Mouse (Mus musculus): ENCODE measurements at regions not wholly inside any gene's neighbourhood (a gene's known extent, or its start where the extent isn't known, plus 50 kb on each side); places are given as distances from the start of the nearest gene placed in this dataset.
A peak's percentile ranks its signal among the peaks of the same experiment; 100 is the strongest.

DNA sequence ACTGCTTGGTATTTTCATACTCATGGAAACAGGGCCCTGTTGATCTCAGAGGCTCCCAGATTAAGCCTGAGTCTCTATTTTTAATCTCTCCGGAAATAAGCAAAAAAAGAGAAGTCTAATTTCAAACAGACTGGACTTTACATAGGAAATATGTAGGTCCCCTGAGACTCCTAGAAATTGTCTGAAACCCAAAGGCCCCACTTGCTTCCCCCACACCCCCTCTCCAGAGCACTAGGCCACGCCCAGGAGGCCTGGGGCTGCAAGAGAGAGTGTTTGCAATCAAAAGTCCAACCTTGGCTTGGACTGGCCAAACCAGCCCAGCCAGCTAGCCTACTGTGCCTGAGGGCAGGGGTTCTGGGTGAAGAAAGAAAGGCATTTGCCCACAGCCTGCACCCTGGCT lies 111.0 kb downstream of the Zfp36l1 start:
- no peak overlapping the region for H3K27ac ChIP-seq (replicated peaks; ENCODE audit: low read depth, low read length)
- no peak overlapping the region for H3K4me3 ChIP-seq (ENCODE audit: low read depth, low read length)
- H3K9me3 ChIP-seq (ENCODE audit: control insufficient read depth, low read length), result no peaks in the 10 kb centered on the region
- H3K36me3 ChIP-seq (ENCODE audit: control insufficient read depth, insufficient read depth, low read length), result no peaks in the 10 kb centered on the region
- ATAC-seq (ENCODE audit: insufficient number of reproducible peaks, low FRiP score, low TSS enrichment, low read depth) (no peak), DNase-seq (ENCODE audit: low spot score) (peak; percentile 53)
- H3K9ac ChIP-seq (ENCODE audit: low read length), result no peak overlapping the region
- 65% methylated on average over 2 of the region's 2 CpGs for WGBS
- H3K4me2 ChIP-seq (ENCODE audit: low read depth, severe bottlenecking), result no peak overlapping the region
- peaks cover 4% of the 10 kb centered on the region; the same call in 1 of the 2 replicates for H3K4me1 ChIP-seq (ENCODE audit: control insufficient read depth, insufficient read depth, low read length)
- H3K27me3 ChIP-seq (ENCODE audit: control insufficient read depth, insufficient read depth, low read length), result no peaks in the 10 kb centered on the region

DNA sequence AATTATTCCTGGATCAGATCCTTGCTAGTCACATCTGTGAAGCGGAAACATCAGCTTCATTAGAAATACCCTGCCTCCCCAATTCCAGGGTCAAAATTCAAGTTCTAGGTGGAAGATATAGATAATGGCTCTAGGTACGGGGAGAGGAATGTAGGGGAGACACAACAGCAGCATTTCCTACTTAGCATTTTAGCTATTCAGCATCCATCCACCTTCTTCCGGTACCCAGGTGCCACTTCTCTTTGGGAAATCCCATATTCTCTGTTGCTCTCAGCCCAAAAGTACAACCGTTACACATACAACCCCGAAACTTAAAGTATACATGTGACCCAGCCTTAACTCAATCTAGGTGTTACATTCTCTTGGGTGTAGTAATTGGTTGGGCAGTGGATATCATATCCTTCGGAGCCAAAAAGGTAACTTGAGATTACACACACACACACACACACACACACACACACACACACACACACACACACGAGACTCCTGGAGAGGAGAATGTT lies 112.9 kb downstream of the Zfp36l1 start:
- Histone ChIP-seq H3K4me2 (ENCODE audit: low read depth, severe bottlenecking) (no peak overlapping the region), H3K36me3 (ENCODE audit: control insufficient read depth, insufficient read depth, low read length) (no peaks in the 10 kb centered on the region), H3K4me1 (ENCODE audit: control insufficient read depth, insufficient read depth, low read length) (peaks cover 4% of the 10 kb centered on the region; the same call in 1 of the 2 replicates), H3K4me3 (ENCODE audit: low read depth, low read length) (no peak overlapping the region), H3K27me3 (ENCODE audit: control insufficient read depth, insufficient read depth, low read length) (no peaks in the 10 kb centered on the region), H3K27ac (replicated peaks; ENCODE audit: low read depth, low read length) (no peak overlapping the region), H3K9me3 (ENCODE audit: control insufficient read depth, low read length) (no peaks in the 10 kb centered on the region), H3K9ac (ENCODE audit: low read length) (no peak overlapping the region)
- ATAC-seq (ENCODE audit: insufficient number of reproducible peaks, low FRiP score, low TSS enrichment, low read depth), result no peak
- 88% methylated on average over 7 of the region's 7 CpGs for WGBS
- DNase-seq (ENCODE audit: low spot score), result no peak

DNA sequence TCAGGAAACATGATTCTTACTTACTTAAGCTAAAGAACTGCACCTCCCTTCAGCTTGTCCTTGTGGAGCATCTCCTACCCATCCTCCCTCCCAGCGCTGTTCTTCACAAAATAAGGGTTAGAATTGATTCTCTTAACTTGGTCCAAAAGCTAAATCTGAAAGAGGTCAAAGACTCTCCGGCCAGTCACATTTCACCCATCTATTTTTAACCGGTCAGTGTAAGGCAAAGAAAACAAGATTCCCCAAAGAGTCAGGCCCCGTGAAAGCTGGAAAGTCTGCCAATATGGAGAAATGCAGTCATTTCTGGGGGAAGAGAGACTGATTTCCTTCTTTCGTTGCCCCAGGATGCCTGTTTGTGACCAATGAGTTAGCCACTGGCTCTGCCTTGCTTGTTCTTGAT lies 114.0 kb downstream of the Zfp36l1 start:
- no peak overlapping the region for H3K9ac ChIP-seq (ENCODE audit: low read length)
- H3K27me3 ChIP-seq (ENCODE audit: control insufficient read depth, insufficient read depth, low read length), result no peaks in the 10 kb centered on the region
- WGBS, result 88% methylated on average over 5 of the region's 5 CpGs
- peaks cover 11% of the 10 kb centered on the region for H3K4me1 ChIP-seq (ENCODE audit: control insufficient read depth, insufficient read depth, low read length)
- H3K9me3 ChIP-seq (ENCODE audit: control insufficient read depth, low read length), result no peaks in the 10 kb centered on the region
- ATAC-seq (ENCODE audit: insufficient number of reproducible peaks, low FRiP score, low TSS enrichment, low read depth) (no peak), DNase-seq (ENCODE audit: low spot score) (no peak)
- no peaks in the 10 kb centered on the region for H3K36me3 ChIP-seq (ENCODE audit: control insufficient read depth, insufficient read depth, low read length)
- no peak overlapping the region for H3K4me3 ChIP-seq (ENCODE audit: low read depth, low read length)
- H3K27ac ChIP-seq (replicated peaks; ENCODE audit: low read depth, low read length), result no peak overlapping the region
- no peak overlapping the region for H3K4me2 ChIP-seq (ENCODE audit: low read depth, severe bottlenecking)

DNA sequence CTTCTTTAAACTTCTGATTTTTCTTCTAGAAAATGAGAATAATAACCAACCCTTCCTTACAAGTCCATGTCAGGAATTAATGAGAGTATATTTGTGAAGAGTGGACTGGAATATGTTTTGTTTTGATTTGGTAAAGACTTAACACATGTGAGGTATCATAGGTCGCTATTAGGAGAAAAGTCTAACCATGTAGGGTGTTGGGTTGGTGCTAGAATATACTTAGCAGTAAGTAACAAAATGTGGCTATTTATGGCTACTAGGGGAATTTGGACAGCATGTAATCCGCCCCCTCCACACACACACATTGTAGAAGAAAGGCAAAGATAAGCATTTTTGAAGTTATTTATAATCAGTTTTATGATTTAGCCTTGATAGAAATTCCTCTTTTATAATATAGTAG lies 114.5 kb downstream of the Zfp36l1 start:
- Histone ChIP-seq H3K9ac (ENCODE audit: low read length) (no peak overlapping the region), H3K4me3 (ENCODE audit: low read depth, low read length) (no peak overlapping the region), H3K4me2 (ENCODE audit: low read depth, severe bottlenecking) (no peak overlapping the region), H3K27me3 (ENCODE audit: control insufficient read depth, insufficient read depth, low read length) (no peaks in the 10 kb centered on the region), H3K4me1 (ENCODE audit: control insufficient read depth, insufficient read depth, low read length) (peaks cover 16% of the 10 kb centered on the region), H3K36me3 (ENCODE audit: control insufficient read depth, insufficient read depth, low read length) (no peaks in the 10 kb centered on the region), H3K9me3 (ENCODE audit: control insufficient read depth, low read length) (no peaks in the 10 kb centered on the region), H3K27ac (replicated peaks; ENCODE audit: low read depth, low read length) (no peak overlapping the region)
- DNase-seq (ENCODE audit: low spot score) (no peak), ATAC-seq (ENCODE audit: insufficient number of reproducible peaks, low FRiP score, low TSS enrichment, low read depth) (no peak)
- 91% methylated on average over 2 of the region's 2 CpGs for WGBS

DNA sequence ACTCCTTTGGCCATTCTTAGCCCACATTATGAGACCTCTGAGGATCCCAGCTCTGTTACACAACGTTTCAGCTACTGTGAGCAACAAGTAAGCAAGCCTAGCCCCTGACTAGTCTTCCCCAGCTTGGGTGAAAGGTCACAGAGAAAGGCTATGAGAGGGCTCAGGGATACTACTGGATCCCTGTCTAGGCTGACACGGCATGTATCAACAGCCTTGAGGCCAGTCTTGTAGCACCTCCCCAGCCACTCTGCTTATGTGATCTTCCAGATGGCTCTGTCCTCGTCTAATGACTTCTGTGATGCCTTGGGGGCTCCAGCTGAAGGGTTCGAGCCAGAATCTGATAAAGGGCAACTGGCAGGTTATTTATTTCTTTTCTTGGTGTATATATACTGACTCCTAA lies 115.6 kb downstream of the Zfp36l1 start:
- H3K27ac ChIP-seq (replicated peaks; ENCODE audit: low read depth, low read length), result no peak overlapping the region
- no peak overlapping the region for H3K9ac ChIP-seq (ENCODE audit: low read length)
- H3K27me3 ChIP-seq (ENCODE audit: control insufficient read depth, insufficient read depth, low read length), result no peaks in the 10 kb centered on the region
- no peak overlapping the region for H3K4me3 ChIP-seq (ENCODE audit: low read depth, low read length)
- no peak for ATAC-seq (ENCODE audit: insufficient number of reproducible peaks, low FRiP score, low TSS enrichment, low read depth)
- no peak for DNase-seq (ENCODE audit: low spot score)
- H3K9me3 ChIP-seq (ENCODE audit: control insufficient read depth, low read length), result no peaks in the 10 kb centered on the region
- WGBS, result 42% methylated on average over 4 of the region's 4 CpGs
- no peak overlapping the region for H3K4me2 ChIP-seq (ENCODE audit: low read depth, severe bottlenecking)
- no peaks in the 10 kb centered on the region for H3K36me3 ChIP-seq (ENCODE audit: control insufficient read depth, insufficient read depth, low read length)
- peaks cover 14% of the 10 kb centered on the region for H3K4me1 ChIP-seq (ENCODE audit: control insufficient read depth, insufficient read depth, low read length)

DNA sequence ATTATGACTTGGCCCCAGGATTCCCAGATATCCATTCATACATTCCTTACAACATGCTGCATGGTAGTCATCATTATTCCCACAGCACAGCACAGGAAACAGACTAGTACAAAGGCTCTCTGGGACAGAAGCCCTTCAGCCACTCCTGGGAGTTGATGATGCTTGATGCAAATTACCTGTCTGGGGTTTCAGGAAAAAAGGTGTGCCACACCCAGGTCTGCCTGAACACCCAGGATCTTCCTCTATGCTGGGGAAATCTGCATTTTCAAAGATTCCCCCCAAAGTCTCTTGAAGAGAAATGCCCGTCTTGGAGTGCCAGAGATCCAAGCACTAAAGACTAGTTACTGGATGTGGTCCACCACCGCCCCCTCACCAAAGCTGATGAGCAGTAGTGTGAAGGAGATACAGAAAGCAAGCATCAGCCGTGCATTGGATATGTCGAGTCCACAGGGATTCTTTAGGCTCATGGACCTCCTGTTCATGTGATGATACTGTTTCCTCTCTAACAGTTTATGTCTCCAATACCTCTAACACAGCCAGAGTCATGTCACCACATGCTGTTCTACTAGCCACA lies 117.2 kb downstream of the Zfp36l1 start:
- no peak for ATAC-seq (ENCODE audit: insufficient number of reproducible peaks, low FRiP score, low TSS enrichment, low read depth)
- H3K9me3 ChIP-seq (ENCODE audit: control insufficient read depth, low read length), result no peaks in the 10 kb centered on the region
- H3K4me1 ChIP-seq (ENCODE audit: control insufficient read depth, insufficient read depth, low read length), result peaks cover 15% of the 10 kb centered on the region
- no peak for DNase-seq (ENCODE audit: low spot score)
- no peak overlapping the region for H3K9ac ChIP-seq (ENCODE audit: low read length)
- no peaks in the 10 kb centered on the region for H3K27me3 ChIP-seq (ENCODE audit: control insufficient read depth, insufficient read depth, low read length)
- H3K4me2 ChIP-seq (ENCODE audit: low read depth, severe bottlenecking), result no peak overlapping the region
- no peak overlapping the region for H3K27ac ChIP-seq (replicated peaks; ENCODE audit: low read depth, low read length)
- 90% methylated on average over 4 of the region's 4 CpGs for WGBS
- H3K4me3 ChIP-seq (ENCODE audit: low read depth, low read length), result no peak overlapping the region
- H3K36me3 ChIP-seq (ENCODE audit: control insufficient read depth, insufficient read depth, low read length), result no peaks in the 10 kb centered on the region

DNA sequence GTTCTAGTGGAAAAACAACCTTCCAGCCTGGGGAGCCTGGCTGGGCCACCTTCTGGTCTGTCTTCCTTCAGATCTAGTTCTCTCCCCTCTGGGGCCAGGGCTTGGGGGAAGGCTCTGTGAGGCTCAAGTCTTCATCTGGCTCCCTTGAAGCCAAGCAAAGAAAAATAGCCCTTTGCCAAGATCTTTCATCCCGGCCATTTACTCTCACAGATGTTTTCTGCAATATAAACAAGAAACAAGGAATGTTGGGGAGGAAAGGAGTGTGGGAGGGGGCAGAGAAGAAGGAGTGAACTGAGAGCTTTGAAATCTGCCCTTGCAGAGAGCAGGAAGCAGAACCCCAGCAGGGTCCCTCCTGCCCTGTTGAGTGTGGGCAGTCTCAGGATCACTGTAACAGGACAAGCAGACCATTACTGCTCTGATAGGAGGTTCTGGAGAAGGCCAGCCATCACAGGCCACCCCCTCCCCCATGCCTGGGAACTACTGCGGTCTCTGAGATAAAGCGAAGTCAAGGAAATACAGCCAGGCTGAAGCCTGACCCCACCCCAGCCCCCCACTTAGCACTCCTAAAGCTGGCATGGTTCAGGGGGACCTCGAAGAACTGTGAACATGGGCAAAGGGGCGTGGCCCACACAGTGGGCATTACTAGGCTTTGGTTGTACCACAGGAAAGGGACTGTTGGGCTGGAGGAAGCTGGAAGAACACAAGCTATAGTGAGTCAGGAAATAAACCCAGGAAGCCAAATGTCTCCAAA lies 118.8 kb downstream of the Zfp36l1 start:
- DNase-seq (ENCODE audit: low spot score) (no peak), ATAC-seq (ENCODE audit: insufficient number of reproducible peaks, low FRiP score, low TSS enrichment, low read depth) (0 out of 2 replicates have a peak, but pooled peaks have one; percentile 67)
- Histone ChIP-seq H3K9me3 (ENCODE audit: control insufficient read depth, low read length) (no peaks in the 10 kb centered on the region), H3K36me3 (ENCODE audit: control insufficient read depth, insufficient read depth, low read length) (no peaks in the 10 kb centered on the region), H3K27ac (replicated peaks; ENCODE audit: low read depth, low read length) (peak overlapping the region; percentile 68), H3K27me3 (ENCODE audit: control insufficient read depth, insufficient read depth, low read length) (no peaks in the 10 kb centered on the region), H3K4me1 (ENCODE audit: control insufficient read depth, insufficient read depth, low read length) (peaks cover 20% of the 10 kb centered on the region), H3K9ac (ENCODE audit: low read length) (peak overlapping the region; percentile 39), H3K4me3 (ENCODE audit: low read depth, low read length) (no peak overlapping the region), H3K4me2 (ENCODE audit: low read depth, severe bottlenecking) (no peak overlapping the region)
- WGBS, result 43% methylated on average over 5 of the region's 5 CpGs

DNA sequence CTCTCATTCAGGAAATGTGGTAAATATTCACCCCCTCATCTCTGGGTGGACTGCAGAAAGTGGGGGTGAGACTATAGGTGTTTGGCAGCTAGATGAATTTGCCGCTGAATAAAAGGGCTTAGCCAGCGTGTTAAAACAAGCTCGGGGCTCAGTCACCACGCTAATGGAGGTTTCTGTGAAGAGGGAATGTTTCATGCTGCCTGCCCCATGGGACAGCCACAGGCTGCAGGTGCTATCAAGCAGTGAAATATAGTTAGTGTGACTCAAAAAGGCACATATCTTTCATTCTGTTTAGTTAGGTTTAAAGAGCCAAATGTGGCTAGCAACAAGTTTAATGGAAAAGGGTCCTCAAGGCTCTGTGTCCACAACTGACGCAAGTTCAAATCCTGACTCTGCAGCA lies 121.5 kb downstream of the Zfp36l1 start:
- no peak for ATAC-seq (ENCODE audit: insufficient number of reproducible peaks, low FRiP score, low TSS enrichment, low read depth)
- H3K4me2 ChIP-seq (ENCODE audit: low read depth, severe bottlenecking), result no peak overlapping the region
- WGBS, result 54% methylated on average over 5 of the region's 5 CpGs

More for the DNA sequence above, 121.5 kb downstream of the Zfp36l1 start:
- H3K9me3 ChIP-seq (ENCODE audit: control insufficient read depth, low read length), result no peaks in the 10 kb centered on the region
- no peak overlapping the region for H3K27ac ChIP-seq (replicated peaks; ENCODE audit: low read depth, low read length)
- no peak overlapping the region for H3K4me3 ChIP-seq (ENCODE audit: low read depth, low read length)
- H3K9ac ChIP-seq (ENCODE audit: low read length), result no peak overlapping the region
- H3K27me3 ChIP-seq (ENCODE audit: control insufficient read depth, insufficient read depth, low read length), result no peaks in the 10 kb centered on the region
- DNase-seq (ENCODE audit: low spot score), result no peak
- no peaks in the 10 kb centered on the region for H3K36me3 ChIP-seq (ENCODE audit: control insufficient read depth, insufficient read depth, low read length)
- peaks cover 24% of the 10 kb centered on the region for H3K4me1 ChIP-seq (ENCODE audit: control insufficient read depth, insufficient read depth, low read length)
